In genomic region chr4:123665681-123666278, GRCm38 (mm10) we compare ENCODE assay signal across 9 mouse cellular contexts. TPM values are rescaled to one million over a fixed set of nuclear protein-coding genes. Genes with fewer than 3 reads are reported as not detected.
DNase-seq lines count a peak whose midpoint lies in the region; ATAC-seq lines count a peak whose summit lies in the region.
"Had no signal": no experiment of that assay in that cellular context is flagged by ENCODE, and none has a peak within 500 bp of the region (broad histone marks: within the 10 kb centered on the region; RNA-seq: fewer than 3 reads in every experiment).

No protein-coding gene starts in this region.

- peak overlapping the region; percentile 97 for H3K9ac ChIP-seq in heart, embryonic 14.5 days (ENCODE audit: low read length)
- peak overlapping the region; percentile 96 for H3K9ac ChIP-seq in intestine, embryonic 14.5 days (ENCODE audit: low read length)
- H3K9ac ChIP-seq in midbrain, embryonic 14.5 days (replicated peaks; ENCODE audit: low read length), result peak overlapping the region; percentile 99

- peaks cover 22 to 46% of the 10 kb centered on the region in 2 experiments for H3K4me1 ChIP-seq in heart, embryonic 14.5 days (ENCODE audit: control insufficient read depth in 2 of 2, insufficient read depth in 2 of 2, low read length in 2 of 2)
- peaks cover 12% of the 10 kb centered on the region; the same call in 1 of the 2 replicates for H3K4me1 ChIP-seq in brown adipose tissue, adult 24 weeks (ENCODE audit: control insufficient read depth, insufficient read depth, insufficient read length, low read length)
- peaks cover 24% of the 10 kb centered on the region for H3K4me1 ChIP-seq in intestine, embryonic 14.5 days (replicated peaks; ENCODE audit: control insufficient read depth, insufficient read depth, low read length)
- H3K4me1 ChIP-seq in midbrain, embryonic 14.5 days (ENCODE audit: control insufficient read depth, insufficient read depth, low read length), result peaks cover 57% of the 10 kb centered on the region

- peaks cover 4% of the 10 kb centered on the region for H3K36me3 ChIP-seq in heart, embryonic 14.5 days (ENCODE audit: control insufficient read depth, insufficient read depth, low read length)
- no peaks in the 10 kb centered on the region for H3K36me3 ChIP-seq in intestine, embryonic 14.5 days (ENCODE audit: control insufficient read depth, insufficient read depth, low read length)
- H3K36me3 ChIP-seq in midbrain, embryonic 14.5 days (ENCODE audit: control insufficient read depth, insufficient read depth, low read length), result 0 out of 2 replicates have a peak, but pooled peaks cover 3% of the 10 kb centered on the region
- H3K36me3 ChIP-seq: G1E had no signal

- WGBS in heart, embryonic 14.5 days, result 40% methylated on average over 11 of the region's 11 CpGs
- 40% methylated on average over 11 of the region's 11 CpGs for WGBS in intestine, embryonic 14.5 days
- WGBS in midbrain, embryonic 14.5 days, result 22% methylated on average over 11 of the region's 11 CpGs

- intact Hi-C loops in heart, postnatal 10 days (cut with DNase I), result no loop called here
- intact Hi-C loops in left cerebral cortex, postnatal 36 days (cut with DNase I), result loop anchor here (1.0 to 2.0 kb wide), 3 partner anchors 31 to 131 kb away; no protein-coding TSS in a partner anchor

- DNase-seq in heart, postnatal 10 days, result no peak
- no peak for DNase-seq in intestine, embryonic 14.5 days (ENCODE audit: low spot score)
- DNase-seq in midbrain, embryonic 14.5 days, result no peak
- DNase-seq in left cerebral cortex, postnatal 36 days (ENCODE audit: low spot score in 2 of 2), result no peak
- DNase-seq in thymus, postnatal 36 days, result no peak
- no peak for DNase-seq in adrenal gland, adult 18-20 months (ENCODE audit: low spot score in 2 of 2)

- no peaks in the 10 kb centered on the region for H3K27me3 ChIP-seq in heart, embryonic 14.5 days (ENCODE audit: control insufficient read depth, insufficient read depth, low read length)
- no peaks in the 10 kb centered on the region for H3K27me3 ChIP-seq in intestine, embryonic 14.5 days (replicated peaks; ENCODE audit: control insufficient read depth, insufficient read depth, low read length)
- H3K27me3 ChIP-seq in midbrain, embryonic 14.5 days (ENCODE audit: control insufficient read depth, insufficient read depth, low read length), result no peaks in the 10 kb centered on the region

- no peaks in the 10 kb centered on the region for H3K9me3 ChIP-seq in heart, embryonic 14.5 days (ENCODE audit: control insufficient read depth, low read length)
- no peaks in the 10 kb centered on the region for H3K9me3 ChIP-seq in intestine, embryonic 14.5 days (ENCODE audit: control insufficient read depth, low read length)
- no peaks in the 10 kb centered on the region for H3K9me3 ChIP-seq in midbrain, embryonic 14.5 days (ENCODE audit: control insufficient read depth, low read length)
- H3K9me3 ChIP-seq: G1E had no signal

- no peak for ATAC-seq in heart, embryonic 14.5 days (ENCODE audit: insufficient number of reproducible peaks, insufficient read depth, low FRiP score, low read depth)
- no peak for ATAC-seq in intestine, embryonic 14.5 days (replicated peaks; ENCODE audit: low FRiP score, low TSS enrichment, low read depth)
- ATAC-seq in midbrain, embryonic 14.5 days (ENCODE audit: low FRiP score, low TSS enrichment), result no peak

- H3K4me2 ChIP-seq in heart, embryonic 14.5 days (ENCODE audit: low read length), result peak overlapping the region; percentile 88
- peak overlapping the region; percentile 73 for H3K4me2 ChIP-seq in intestine, embryonic 14.5 days (ENCODE audit: low read length)
- peak overlapping the region; percentile 85 for H3K4me2 ChIP-seq in midbrain, embryonic 14.5 days (ENCODE audit: low read length)

- peak overlapping the region; percentile 96 to 98 for H3K27ac ChIP-seq in heart, embryonic 14.5 days (replicated peaks in 1 of 2; ENCODE audit: control insufficient read depth in 1 of 2, insufficient read depth in 1 of 2, low read depth in 2 of 2, low read length in 2 of 2)
- H3K27ac ChIP-seq in brown adipose tissue, adult 24 weeks (replicated peaks; ENCODE audit: low read depth, low read length), result peak overlapping the region; percentile 69
- H3K27ac ChIP-seq in intestine, embryonic 14.5 days (ENCODE audit: low read depth), result peak overlapping the region; percentile 99
- H3K27ac ChIP-seq in midbrain, embryonic 14.5 days (replicated peaks; ENCODE audit: low read depth, low read length), result peak overlapping the region; percentile 99

- peak overlapping the region; percentile 93 to 94 for H3K4me3 ChIP-seq in heart, embryonic 14.5 days (ENCODE audit: control insufficient read depth in 1 of 2, insufficient read depth in 1 of 2, low read depth in 1 of 2, low read length in 2 of 2)
- no peak overlapping the region; the same call in 1 of the 2 replicates for H3K4me3 ChIP-seq in brown adipose tissue, adult 24 weeks (ENCODE audit: insufficient read depth, low read depth, low read length)
- H3K4me3 ChIP-seq in intestine, embryonic 14.5 days (ENCODE audit: low read depth, low read length), result peak overlapping the region; percentile 90
- peak overlapping the region; percentile 82 for H3K4me3 ChIP-seq in midbrain, embryonic 14.5 days (replicated peaks; ENCODE audit: low read depth, low read length)

RNA-seq across cellular contexts. Expression of gene Macf1, which starts 18.4 kb away (rescaled TPM):
- polyA plus RNA-seq in heart, embryonic 14.5 days (2014; fragmentation: Nextera tagmentation; extraction: Ambion mirVana), result 98.0 and 107 TPM in 2 replicates
- total RNA-seq in heart, postnatal 10 days (2021), result 100 to 1,000 TPM; 316 to 364 TPM
- polyA plus RNA-seq in brown adipose tissue, adult 24 weeks (2012; ENCODE audit: insufficient read depth, insufficient read length, missing spikeins), result 74.3 and 90.1 TPM in 2 replicates
- polyA plus RNA-seq in intestine, embryonic 14.5 days (2014; fragmentation: Nextera tagmentation; extraction: Ambion mirVana), result 64.7 and 69.8 TPM in 2 replicates
- 140 and 143 TPM in 2 replicates for polyA plus RNA-seq in midbrain, embryonic 14.5 days (2014; fragmentation: Nextera tagmentation; extraction: Ambion mirVana)
- total RNA-seq in left cerebral cortex, postnatal 36 days (2021), result 100 to 1,000 TPM; 187 to 233 TPM
- total RNA-seq in adrenal gland, adult 18-20 months (2021), result 100 to 1,000 TPM; 108 to 123 TPM

RNA-seq across cellular contexts. Expression of gene Ndufs5, which starts 52.2 kb away (rescaled TPM):
- 602 and 648 TPM in 2 replicates for polyA plus RNA-seq in heart, embryonic 14.5 days (2014; fragmentation: Nextera tagmentation; extraction: Ambion mirVana)
- total RNA-seq in heart, postnatal 10 days (2021), result 100 to 1,000 TPM; 334 to 374 TPM
- polyA plus RNA-seq in brown adipose tissue, adult 24 weeks (2012; ENCODE audit: insufficient read depth, insufficient read length, missing spikeins), result 1,258 and 1,341 TPM in 2 replicates
- polyA plus RNA-seq in intestine, embryonic 14.5 days (2014; fragmentation: Nextera tagmentation; extraction: Ambion mirVana), result 306 and 321 TPM in 2 replicates
- 428 and 578 TPM in 2 replicates for polyA plus RNA-seq in midbrain, embryonic 14.5 days (2014; fragmentation: Nextera tagmentation; extraction: Ambion mirVana)
- 100 to 1,000 TPM; 180 to 195 TPM for total RNA-seq in left cerebral cortex, postnatal 36 days (2021)
- 100 to 1,000 TPM; 244 to 304 TPM for total RNA-seq in adrenal gland, adult 18-20 months (2021)
